Mouse (Mus musculus): ENCODE measurements around the gene Gm9903. TPM values are rescaled to one million over a fixed set of nuclear protein-coding genes. Genes with fewer than 3 reads are reported as not detected.
A peak's percentile ranks its signal among the peaks of the same experiment; 100 is the strongest.

Gene Gm9903
- polyA plus RNA-seq, 1 experiment: 0.73 TPM

DNA sequence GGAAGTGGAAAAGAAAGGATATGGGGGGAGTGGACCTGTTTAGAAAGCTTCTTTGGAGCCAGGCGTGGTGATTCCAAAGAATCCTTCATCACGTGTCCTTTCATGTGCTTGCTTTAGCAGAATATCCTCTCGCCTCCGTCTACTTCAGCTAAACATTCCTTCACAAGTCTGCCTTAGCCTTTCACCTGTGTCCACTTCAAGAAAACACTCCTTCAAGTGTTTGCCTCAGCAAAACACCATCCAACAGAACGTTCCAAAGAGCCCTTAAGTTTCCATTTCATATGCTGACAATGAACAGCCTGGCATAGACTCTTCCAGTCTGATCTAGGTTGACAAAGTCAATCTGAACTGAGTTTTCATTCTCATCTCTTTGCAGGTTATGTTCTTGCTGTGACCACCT, 48.5 kb downstream of the Gm9903 start:
- Histone ChIP-seq H3K4me3 (replicated peaks; ENCODE audit: extremely low read depth, low read depth, low read length) (no peak overlapping the region), H3K4me1 (ENCODE audit: control insufficient read depth, insufficient read depth, low read length) (no peaks in the 10 kb centered on the region)
- DNase-seq: no peak
- 60% methylated on average over 5 of the region's 5 CpGs for WGBS
- TF ChIP-seq POLR2A (IDR thresholded peaks at IDR 0.05; ENCODE audit: borderline replicate concordance, extremely low read depth, low read depth, low read length) (no peak), CTCF (IDR thresholded peaks at IDR 0.05; ENCODE audit: insufficient read depth, low read length) (no peak)

DNA sequence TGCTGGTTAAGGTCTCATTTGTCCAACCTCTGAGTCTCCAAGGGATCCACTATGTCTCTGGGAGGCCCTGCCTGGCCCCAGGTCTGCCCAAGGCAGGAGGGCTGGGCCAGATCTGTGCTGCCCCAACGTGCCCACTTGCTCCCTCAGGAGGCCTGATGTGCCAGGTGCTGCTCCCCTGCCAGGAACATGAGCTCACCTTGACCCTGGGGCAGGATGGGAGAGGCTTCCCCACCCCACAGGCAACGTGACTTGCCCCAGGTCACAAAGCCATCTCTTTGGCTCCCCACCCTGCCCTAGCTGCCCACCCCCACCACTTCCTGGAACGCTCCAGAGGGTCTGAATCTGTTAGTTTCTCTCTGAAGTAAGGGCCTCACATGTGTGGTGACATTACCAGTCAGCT, 51.3 kb downstream of the Gm9903 start:
- no peak for TF ChIP-seq CTCF (IDR thresholded peaks at IDR 0.05; ENCODE audit: insufficient read depth, low read length)
- TF ChIP-seq POLR2A (IDR thresholded peaks at IDR 0.05; ENCODE audit: borderline replicate concordance, extremely low read depth, low read depth, low read length): no peak
- H3K4me1 ChIP-seq (ENCODE audit: control insufficient read depth, insufficient read depth, low read length): no peaks in the 10 kb centered on the region; the same call in 1 of the 2 replicates
- 60% methylated on average over 3 of the region's 3 CpGs for whole genome bisulfite sequencing

More for the DNA sequence above, 51.3 kb downstream of the Gm9903 start:
- DNase-seq: peak; percentile 14
- no peak overlapping the region for H3K4me3 ChIP-seq (replicated peaks; ENCODE audit: extremely low read depth, low read depth, low read length)

Other genes with a start within 250 kb of the Gm9903 start
- not detected in 2 replicates for gene Nkx1-1, start 195.9 kb upstream of the Gm9903 start, polyA plus RNA-seq (2012; rRNA removed)
- gene Fam53a, start 290 bp upstream of the Gm9903 start, polyA plus RNA-seq (2012; rRNA removed): 37.2 and 39.8 TPM in 2 replicates
- gene Slbp, start 22.6 kb downstream of the Gm9903 start, polyA plus RNA-seq (2012; rRNA removed): 20.4 and 21.3 TPM in 2 replicates
- 3.1 and 5.3 TPM in 2 replicates for gene Tacc3, start 28.2 kb downstream of the Gm9903 start, polyA plus RNA-seq (2012; rRNA removed)
- 41.5 and 46.1 TPM in 2 replicates for gene Tmem129, start 28.5 kb downstream of the Gm9903 start, polyA plus RNA-seq (2012; rRNA removed)
- gene Fgfr3, start 91.7 kb downstream of the Gm9903 start, polyA plus RNA-seq (2012; rRNA removed): 237 and 258 TPM in 2 replicates
- 41.8 and 47.5 TPM in 2 replicates for gene Letm1, start 152.9 kb downstream of the Gm9903 start, polyA plus RNA-seq (2012; rRNA removed)
- 4.6 and 7.6 TPM in 2 replicates for gene Nsd2, start 190.8 kb downstream of the Gm9903 start, polyA plus RNA-seq (2012; rRNA removed)